Mouse (Mus musculus) c-Kit-positive CD71-positive TER-119-negative erythroid progenitor cells, embryonic 14.5 days (primary cell): ENCODE measurements around the gene Vcl.

Source experiments
- DNase-seq: peaks from one replicate; pipeline ENCODE4 v3.0.0-alpha.2; 2013; ENCODE audit warnings: low read depth

Gene Vcl

GRCm38 (mm10) chr14:21017871-21018270 lies 88.7 kb downstream of the Vcl start:
- no peak for DNase-seq

DNA sequence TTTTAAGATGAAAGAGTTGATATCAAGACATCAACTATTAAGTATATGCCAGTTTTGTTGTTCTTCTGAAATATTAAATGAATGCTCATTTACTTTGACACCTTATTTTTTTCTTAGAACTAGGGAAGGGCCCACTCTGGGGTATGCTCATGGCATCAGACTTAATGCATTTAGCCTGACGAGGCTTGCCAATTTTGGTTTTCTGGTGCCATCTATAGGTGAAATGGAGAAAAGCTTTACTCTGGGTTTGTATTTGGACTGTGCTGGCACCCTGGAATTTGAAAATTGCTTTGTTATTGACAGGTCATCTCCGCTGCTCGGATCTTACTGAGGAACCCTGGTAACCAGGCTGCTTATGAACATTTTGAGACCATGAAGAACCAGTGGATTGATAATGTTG lies 89.8 kb downstream of the Vcl start:
- peak; percentile 47 for DNase-seq

GRCm38 (mm10) chr14:21020435-21020834 lies 91.2 kb downstream of the Vcl start:
- DNase-seq: no peak

DNA sequence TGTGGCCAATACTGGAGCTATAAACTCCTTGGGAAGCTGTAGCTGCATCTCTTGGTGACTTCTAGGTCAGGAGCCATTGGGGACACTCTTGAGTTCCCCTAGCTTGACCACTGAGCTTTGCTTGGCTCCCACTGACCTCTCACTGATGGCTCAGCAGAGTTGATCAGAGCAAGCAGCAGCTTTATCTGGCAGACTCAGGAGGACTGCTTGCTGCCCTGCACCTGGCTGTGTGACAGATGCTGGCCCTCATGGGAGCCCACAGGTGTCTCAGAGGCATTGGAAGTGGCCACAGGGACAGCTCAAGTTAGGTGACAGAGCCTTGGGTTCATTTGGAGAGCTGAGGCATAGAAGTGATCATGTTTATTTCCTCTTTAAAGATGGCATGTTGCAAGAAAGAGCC lies 98.3 kb downstream of the Vcl start:
- no peak for DNase-seq

DNA sequence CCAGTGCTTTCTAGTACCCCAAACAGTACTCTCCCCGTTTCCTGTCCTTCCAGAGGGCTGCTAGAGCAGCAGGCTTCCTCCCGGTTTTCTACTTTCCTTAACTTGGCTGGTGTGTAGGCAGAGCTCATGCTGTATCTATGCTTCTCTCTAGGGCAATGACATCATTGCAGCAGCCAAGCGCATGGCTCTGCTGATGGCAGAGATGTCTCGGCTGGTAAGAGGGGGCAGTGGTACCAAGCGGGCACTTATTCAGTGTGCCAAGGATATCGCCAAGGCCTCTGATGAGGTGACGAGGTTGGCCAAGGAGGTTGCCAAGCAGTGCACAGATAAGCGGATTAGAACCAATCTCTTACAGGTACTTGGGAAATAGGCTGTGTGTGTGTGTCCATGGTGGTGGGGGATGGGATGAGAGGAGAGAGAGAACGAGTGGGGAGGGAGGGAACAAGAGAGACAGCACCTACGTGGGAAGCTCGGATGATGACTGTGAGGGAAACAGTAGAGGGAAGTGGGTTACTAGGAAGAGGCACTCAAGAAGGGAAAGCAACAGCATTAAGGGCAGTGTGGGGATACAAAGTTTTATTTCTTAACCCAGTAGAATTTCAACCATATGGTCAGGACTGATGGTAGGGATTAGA lies 99.9 kb downstream of the Vcl start:
- DNase-seq: no peak

- DNase-seq: peak; percentile 23
Measured at GRCm38 (mm10) chr14:21031783-21032511, 102.7 kb downstream of the Vcl start.

- DNase-seq: no peak
Measured at GRCm38 (mm10) chr14:21034271-21034670, 105.1 kb downstream of the Vcl start.

DNA sequence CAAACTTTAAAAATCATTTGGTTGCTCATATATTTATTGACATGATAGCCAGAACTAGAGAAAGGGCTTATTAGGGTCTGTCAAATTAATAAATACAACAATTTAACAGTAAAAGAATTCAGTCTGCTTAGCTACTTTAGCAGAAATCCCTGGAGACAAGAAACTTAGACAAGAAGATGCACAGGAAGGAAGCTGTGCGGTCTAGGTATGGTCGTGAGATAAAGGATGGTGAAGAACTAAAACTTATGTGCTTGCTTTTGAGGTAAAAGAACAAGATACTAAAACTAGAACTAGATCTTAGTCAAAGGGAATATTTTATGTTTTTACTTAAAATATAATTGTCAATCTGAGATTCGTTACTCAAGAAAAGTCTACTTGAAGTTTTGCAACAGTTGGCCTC lies 105.6 kb downstream of the Vcl start:
- no peak for DNase-seq

DNA sequence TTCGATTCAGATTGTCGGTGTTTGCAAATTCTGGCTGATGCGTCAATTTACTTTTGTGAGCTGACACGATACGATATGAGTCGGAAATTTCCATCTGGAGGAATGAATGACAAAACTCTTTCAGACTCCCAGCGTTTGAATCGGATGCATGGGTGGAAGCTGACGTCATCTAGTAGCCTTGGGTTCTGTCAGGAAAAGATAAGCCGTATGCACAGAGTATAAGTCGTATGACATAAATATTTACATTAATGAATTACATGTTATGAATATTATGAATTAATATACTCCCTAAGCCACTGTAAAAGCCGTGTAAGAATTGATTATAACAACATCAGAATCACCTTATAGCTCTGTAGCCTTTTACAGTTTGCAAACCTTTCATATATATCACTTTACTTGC lies 109.9 kb downstream of the Vcl start:
- DNase-seq: no peak

DNA sequence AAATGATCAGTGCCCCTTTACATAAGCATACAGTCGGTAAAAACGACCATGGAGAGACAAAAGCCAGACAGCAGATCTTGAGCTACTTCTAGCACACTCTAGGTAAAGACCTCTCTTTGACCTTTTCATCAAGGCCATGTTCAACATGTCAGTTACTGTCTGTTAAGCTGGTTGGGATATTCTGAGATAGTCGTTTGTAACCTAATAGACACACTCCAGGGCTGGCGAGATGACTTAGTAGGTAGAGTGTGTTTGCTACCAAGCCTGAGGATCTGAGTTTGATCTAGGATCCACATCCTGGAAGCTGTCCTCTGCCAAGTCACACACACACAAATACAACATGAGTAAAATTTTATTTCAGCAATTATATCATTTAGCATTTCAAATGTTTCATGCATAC lies 110.4 kb downstream of the Vcl start:
- DNase-seq: no peak

GRCm38 (mm10) chr14:21047840-21048239 lies 118.6 kb downstream of the Vcl start:
- no peak for DNase-seq

DNA sequence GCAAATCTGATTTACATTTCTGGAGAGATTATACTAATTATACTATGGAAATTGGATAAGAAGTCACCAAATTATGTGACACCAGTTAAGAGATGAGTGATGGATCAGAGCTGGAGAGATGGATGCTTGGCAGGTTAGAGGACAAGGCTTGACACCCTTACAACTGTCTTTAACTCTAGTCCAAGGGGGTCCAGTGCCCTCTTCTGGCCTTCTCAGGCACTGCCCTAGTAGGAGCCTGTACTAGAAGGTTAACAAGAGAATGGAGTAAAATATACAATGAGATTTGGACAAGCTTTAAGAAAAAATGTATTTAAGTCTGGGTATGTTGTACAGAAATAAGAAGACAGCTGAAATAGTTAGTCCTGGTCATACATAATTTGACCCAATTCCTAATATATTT lies 119.7 kb downstream of the Vcl start:
- DNase-seq: no peak

- peak; percentile 66 for DNase-seq
Measured at GRCm38 (mm10) chr14:21050734-21051133, 121.5 kb downstream of the Vcl start.

GRCm38 (mm10) chr14:21051380-21052111 lies 122.3 kb downstream of the Vcl start:
- no peak for DNase-seq

DNA sequence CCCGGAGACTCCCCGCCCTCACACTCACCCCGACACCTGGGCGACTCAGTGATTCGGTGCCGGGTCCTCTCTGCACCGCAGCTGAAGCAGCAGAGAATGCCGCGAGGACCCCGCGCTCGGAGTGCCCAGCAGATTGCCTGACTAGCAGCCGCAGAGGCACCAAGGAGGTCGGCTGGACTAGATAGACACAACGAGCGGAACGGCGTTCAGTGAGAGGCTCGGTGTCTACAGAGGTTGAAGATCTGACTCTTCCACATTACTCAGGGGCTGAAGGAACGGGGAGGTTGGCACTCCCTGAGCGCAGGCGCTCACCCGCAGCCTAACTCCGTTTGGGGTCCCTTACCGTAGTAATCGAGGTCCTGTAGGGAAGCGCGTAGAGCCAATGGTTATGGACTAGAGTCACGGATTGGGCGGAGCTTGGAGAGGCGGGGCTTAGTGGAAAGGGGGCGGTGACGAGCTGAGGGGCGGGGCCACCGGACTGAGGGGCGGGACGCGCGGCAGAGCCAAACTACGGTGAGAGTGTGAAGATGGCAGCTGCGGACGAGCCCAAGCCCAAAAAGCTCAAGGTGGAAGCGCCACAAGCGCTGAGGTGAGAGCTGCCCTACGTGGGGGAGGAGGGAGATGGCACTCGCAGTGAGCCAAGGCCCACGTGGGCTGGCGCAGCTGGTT lies 123.0 kb downstream of the Vcl start, which contains the start of the genes Ap3m1 and Adk:
Gene Ap3m1, minus strand, starts transcription at position 397 of the 669 bp plus-strand sequence.
Gene Adk, plus strand, starts transcription at position 463 of the 669 bp plus-strand sequence.
- DNase-seq: peak; percentile 84

- DNase-seq: no peak
Measured at GRCm38 (mm10) chr14:21052781-21053130, 123.6 kb downstream of the Vcl start.

- DNase-seq: no peak
Measured at GRCm38 (mm10) chr14:21053151-21053550, 124.0 kb downstream of the Vcl start.

- no peak for DNase-seq
Measured at GRCm38 (mm10) chr14:21053586-21053985, 124.4 kb downstream of the Vcl start.

DNA sequence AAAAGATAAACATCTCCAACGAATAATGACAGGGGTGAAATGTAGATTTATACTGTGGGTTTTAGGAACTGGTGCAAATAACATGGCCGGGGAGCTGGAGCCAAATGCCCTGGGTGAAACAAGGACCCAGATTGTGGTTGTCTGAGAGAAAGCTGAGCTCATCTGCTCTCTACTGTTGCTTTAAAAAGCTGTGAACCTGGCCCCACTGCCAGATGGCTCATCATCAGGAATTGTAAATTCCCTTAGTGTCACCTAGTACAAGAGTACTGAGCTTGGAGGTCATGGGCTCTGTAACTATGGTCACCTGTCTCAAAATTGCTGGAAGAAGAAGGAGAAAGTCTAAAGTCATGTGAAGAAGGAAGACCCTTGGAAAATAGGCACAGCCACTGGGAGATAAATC lies 129.8 kb downstream of the Vcl start:
- no peak for DNase-seq

DNA sequence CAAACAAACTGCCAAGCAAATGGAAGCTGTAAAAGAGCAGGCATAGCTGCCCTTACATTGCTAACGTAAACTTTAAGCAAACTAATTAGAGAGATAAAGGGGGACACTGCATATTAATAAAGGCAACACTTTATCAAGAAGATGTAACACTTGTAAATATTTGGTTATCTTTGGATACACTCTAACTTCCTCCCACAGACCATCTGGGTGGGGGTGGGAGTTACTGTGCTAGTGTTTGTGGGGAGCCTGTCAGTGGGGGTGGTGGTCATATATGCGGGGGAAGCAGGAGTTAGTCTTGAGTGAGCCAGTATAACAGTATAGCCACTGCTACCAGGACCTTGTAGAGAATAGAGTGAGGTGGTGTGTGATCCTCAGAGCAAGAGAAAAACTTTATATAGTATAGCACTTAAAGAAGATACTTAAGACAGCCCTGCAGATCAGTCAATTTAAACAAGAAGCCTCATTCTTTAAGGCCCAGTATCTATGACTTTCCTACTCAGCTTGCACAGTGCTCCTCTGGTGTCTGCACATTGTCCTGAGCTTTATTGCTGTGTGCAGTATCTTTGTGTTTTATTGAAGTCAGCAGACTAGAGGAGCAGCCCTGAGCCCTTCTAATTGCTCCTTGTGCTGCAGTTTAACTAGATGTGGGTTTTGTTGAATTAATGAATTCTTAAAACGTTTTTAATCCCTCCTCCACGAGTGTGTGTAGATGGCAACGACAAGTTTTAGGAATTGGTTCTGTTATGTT lies 133.7 kb downstream of the Vcl start:
- DNase-seq: no peak

DNA sequence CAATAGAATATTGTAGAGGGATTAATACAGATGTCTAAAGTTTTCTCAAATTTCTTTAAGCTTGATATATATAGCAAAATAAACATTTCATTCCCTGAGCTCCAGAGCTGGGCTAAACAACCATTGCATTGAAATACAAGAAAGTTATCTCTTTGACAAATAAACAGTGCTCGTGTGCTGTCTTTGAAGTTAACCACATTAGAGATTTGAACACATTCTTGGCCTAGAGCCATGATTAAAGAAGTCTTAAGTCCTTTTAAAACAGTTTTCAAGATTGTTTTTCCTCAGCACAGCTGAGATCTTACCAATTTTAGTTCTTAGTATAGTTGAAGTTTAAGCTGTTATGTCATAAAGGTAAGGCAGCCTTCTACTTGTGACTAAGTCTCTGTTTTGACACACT lies 135.1 kb downstream of the Vcl start:
- no peak for DNase-seq
